Mouse (Mus musculus): Measurements from ENCODE around the gene Fbxo11. TPM values are rescaled to one million over a fixed set of nuclear protein-coding genes. Genes with fewer than 3 reads are reported as not detected.
"Not testable (repeated sequence)": the region's sequence is repeated elsewhere in the genome, so short reads cannot be mapped to it uniquely, and the experiment has no call there.

Gene Fbxo11
- total and polyA plus RNA-seq, 3 experiments, result 9.1 to 63.4 (median 49.6) TPM

DNA sequence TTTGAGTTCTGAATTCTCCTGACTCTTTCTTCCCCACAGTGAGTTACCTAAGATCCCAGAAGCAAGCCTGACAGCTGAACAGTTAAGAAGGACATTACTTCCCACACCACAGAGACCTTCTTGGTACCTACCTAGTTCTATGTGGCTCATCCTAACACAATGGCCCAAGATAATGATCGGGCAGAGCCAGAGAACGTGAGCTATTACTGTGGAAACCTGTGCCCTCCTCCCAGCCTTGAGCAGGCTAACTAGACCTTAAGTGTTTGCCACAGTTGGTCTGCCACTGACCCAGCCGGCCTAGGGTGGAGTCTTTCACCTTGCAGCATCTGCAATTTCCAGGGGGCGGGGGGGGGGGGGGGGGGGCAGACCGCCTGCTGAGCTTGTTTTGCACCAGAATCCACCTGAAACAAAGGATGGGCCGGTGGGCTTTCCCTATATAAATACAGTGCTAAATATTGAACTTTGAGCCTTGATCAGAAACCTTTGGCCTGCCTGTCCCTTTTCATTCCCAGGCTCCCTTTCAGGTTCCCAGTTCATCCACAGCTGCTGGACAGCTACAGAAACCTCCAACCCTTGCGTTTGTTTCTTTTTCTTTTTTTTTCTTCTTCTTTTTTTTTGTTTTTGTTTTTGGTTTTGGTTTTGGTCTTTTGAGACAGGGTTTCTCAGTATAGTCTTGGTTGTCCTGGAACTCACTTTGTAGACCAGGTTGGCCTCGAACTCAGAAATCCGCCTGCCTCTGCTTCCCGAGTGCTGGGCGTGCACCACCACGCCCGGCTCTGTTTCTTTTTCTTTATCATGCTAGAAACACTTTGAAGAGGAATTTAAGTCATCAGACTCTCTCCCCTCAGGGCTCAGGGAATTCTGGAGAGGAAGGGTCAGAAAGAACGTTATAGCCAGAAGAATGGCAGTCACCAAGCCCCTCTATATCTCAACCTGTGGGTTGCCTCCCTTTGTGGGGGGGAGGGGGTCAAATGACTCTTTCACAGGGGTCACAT lies 101.7 kb downstream of the Fbxo11 start:
- DNase-seq, result no peak

DNA sequence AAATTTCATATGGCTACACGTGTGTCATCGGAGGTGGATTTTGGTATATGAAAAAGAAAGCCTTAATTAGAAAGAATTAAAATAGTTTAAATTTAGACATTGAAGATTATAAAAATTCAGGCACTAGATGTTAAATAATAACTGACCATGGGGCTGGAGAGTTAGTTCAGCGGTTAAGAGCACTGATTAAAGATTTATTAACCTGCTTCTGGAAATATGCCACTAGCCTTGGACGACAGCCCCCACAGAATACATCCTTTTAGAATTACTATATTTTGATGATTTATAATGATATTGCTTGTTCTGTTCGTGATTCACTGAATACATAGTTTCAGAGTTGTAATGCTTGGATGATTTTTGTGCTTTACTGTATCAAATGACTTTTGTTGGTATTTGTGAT lies 105.2 kb downstream of the Fbxo11 start:
- DNase-seq, result not testable (repeated sequence)

DNA sequence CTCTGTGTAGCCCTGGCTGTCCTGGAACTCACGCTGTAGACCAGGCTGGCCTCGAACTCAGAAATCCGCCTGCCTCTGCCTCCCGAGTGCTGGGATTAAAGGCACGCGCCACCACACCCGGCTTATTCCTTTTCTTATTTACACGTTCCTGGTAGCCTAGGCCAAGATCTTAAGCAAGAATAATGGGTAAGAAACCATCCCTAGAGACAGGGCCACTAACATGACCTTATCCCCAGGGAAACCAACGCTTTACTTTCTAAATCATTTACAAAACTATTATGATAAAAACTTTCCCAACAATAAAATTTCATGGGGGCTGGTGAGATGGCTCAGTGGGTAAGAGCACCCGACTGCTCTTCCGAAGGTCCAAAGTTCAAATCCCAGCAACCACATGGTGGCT lies 105.7 kb downstream of the Fbxo11 start:
- DNase-seq, result not testable (repeated sequence)

GRCm38 (mm10) chr17:87958283-87958682 lies 106.8 kb downstream of the Fbxo11 start:
- DNase-seq, result no peak

- DNase-seq, result no peak
These were observed 107.8 kb downstream of the Fbxo11 start for GRCm38 (mm10) chr17:87957096-87957840.

GRCm38 (mm10) chr17:87954618-87955124 lies 110.4 kb downstream of the Fbxo11 start:
- DNase-seq, result not testable (repeated sequence)

- peak; percentile 77 for DNase-seq
These were observed 116.0 kb downstream of the Fbxo11 start for GRCm38 (mm10) chr17:87948965-87949584.

Other genes starting within 250 kb of the Fbxo11 start
- not detected for gene Rpl36-ps4, start 144.3 kb downstream of the Fbxo11 start, total RNA-seq (2021)
- gene Rpl36-ps4, start 144.3 kb downstream of the Fbxo11 start, polyA plus RNA-seq (2012; rRNA removed), result not detected in 2 replicates
- gene Msh6, start 90.2 kb downstream of the Fbxo11 start, total RNA-seq (2021), result 10 to 100 TPM; 13.1 to 13.6 TPM
- gene Msh6, start 90.2 kb downstream of the Fbxo11 start, polyA plus RNA-seq (2012; rRNA removed), result 1.8 and 2.0 TPM in 2 replicates